Mouse (Mus musculus): ENCODE results near the gene 4933412E24Rik.

DNA sequence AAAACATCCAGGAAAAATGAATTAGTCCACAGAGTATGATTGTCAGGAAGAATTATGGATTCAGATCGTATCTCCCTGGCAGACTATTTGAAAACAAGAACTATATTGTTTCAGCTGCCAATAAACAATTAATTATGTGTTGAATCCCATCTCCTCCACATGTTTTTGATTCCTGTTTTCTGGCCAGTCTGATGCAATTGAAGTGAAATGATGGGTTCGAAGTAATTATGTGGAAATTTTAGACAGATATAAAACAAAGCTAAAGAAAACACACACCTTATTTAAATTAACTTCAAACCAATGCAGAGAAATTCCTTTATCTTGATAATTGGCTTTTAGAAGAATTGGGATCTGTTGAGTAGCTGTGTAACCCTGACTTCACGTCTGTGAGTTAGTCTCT is 14.3 kb upstream of the 4933412E24Rik start:
- TF ChIP-seq CTCF (IDR thresholded peaks at IDR 0.05; ENCODE audit: low read depth, low read length) (no peak), POLR2A (IDR thresholded peaks at IDR 0.05; ENCODE audit: extremely low read depth, insufficient read depth, low read length) (no peak)
